Mouse (Mus musculus): ENCODE measurements at regions not wholly inside any gene's neighbourhood (a gene's known extent, or its start where the extent isn't known, plus 50 kb on each side); places are given as distances from the start of the nearest gene placed in this dataset.

- TF ChIP-seq CTCF (conservative IDR thresholded peaks at IDR 0.05; ENCODE audit: insufficient read depth, insufficient read length, low read depth, low read length) (no peak), POLR2A (IDR thresholded peaks at IDR 0.05; ENCODE audit: low read depth, low read length) (no peak)
Observed at GRCm38 (mm10) chr17:63758817-63759404, 104.0 kb upstream of the Fer start.
